Mouse (Mus musculus): ENCODE data around the gene Zfp748. TPM values are rescaled to one million over a fixed set of nuclear protein-coding genes. Genes with fewer than 3 reads are reported as not detected.
A peak's percentile ranks its signal among the peaks of the same experiment; 100 is the strongest.

Zfp748 gene
- polyA plus RNA-seq, 1 experiment from 2014 or later, result 19.2 TPM

- no peaks in the 10 kb centered on the region for H3K36me3 ChIP-seq (ENCODE audit: control insufficient read depth, insufficient read depth, low read length)
- DNase-seq (ENCODE audit: low spot score) (peak; percentile 80), ATAC-seq (replicated peaks; ENCODE audit: low FRiP score) (peak; percentile 97)
- no peak within 1 kb of the TSS for H3K27ac ChIP-seq (ENCODE audit: low read depth, low read length)
- H3K9ac ChIP-seq (ENCODE audit: low read length), result peak within 1 kb of the TSS; percentile 60
- H3K4me3 ChIP-seq (ENCODE audit: low read depth, low read length), result peak within 1 kb of the TSS; percentile 52
- under 1% methylated on average over 22 of the region's 22 CpGs for WGBS
- peaks cover 4% of the 10 kb centered on the region; the same call in 1 of the 2 replicates for H3K4me1 ChIP-seq (replicated peaks; ENCODE audit: control insufficient read depth, insufficient read depth, low read length)
- H3K9me3 ChIP-seq (ENCODE audit: control insufficient read depth, low read length), result no peaks in the 10 kb centered on the region
- H3K27me3 ChIP-seq (ENCODE audit: control insufficient read depth, insufficient read depth, low read length), result no peaks in the 10 kb centered on the region
- H3K4me2 ChIP-seq (ENCODE audit: low read depth, low read length, severe bottlenecking), result peak within 1 kb of the TSS; percentile 66
Measured at GRCm38 (mm10) chr13:67500084-67500719, 53.4 kb downstream of the Zfp748 start, which contains the start of gene Zfp58. TSS of gene Zfp58 (minus strand) at chr13:67500555.

GRCm38 (mm10) chr13:67495631-67496030 lies 58.0 kb downstream of the Zfp748 start:
- ATAC-seq (replicated peaks; ENCODE audit: low FRiP score) (no peak), DNase-seq (ENCODE audit: low spot score) (no peak)
- H3K4me3 ChIP-seq (ENCODE audit: low read depth, low read length), result no peak overlapping the region
- H3K9me3 ChIP-seq (ENCODE audit: control insufficient read depth, low read length), result peaks cover 11% of the 10 kb centered on the region; the same call in 1 of the 2 replicates
- 95% methylated on average over 1 of the region's 1 CpGs for WGBS
- no peak overlapping the region for H3K4me2 ChIP-seq (ENCODE audit: low read depth, low read length, severe bottlenecking)
- no peaks in the 10 kb centered on the region for H3K27me3 ChIP-seq (ENCODE audit: control insufficient read depth, insufficient read depth, low read length)
- H3K9ac ChIP-seq (ENCODE audit: low read length), result no peak overlapping the region
- H3K27ac ChIP-seq (ENCODE audit: low read depth, low read length), result no peak overlapping the region
- peaks cover 4% of the 10 kb centered on the region; the same call in 1 of the 2 replicates for H3K4me1 ChIP-seq (replicated peaks; ENCODE audit: control insufficient read depth, insufficient read depth, low read length)
- H3K36me3 ChIP-seq (ENCODE audit: control insufficient read depth, insufficient read depth, low read length), result peaks cover 16% of the 10 kb centered on the region

Other genes starting within 250 kb of the Zfp748 start
- 0.36 and 0.56 TPM in 2 replicates for gene Zfp457, start 247.3 kb downstream of the Zfp748 start, polyA plus RNA-seq (2014; fragmentation: Nextera tagmentation; extraction: Ambion mirVana)
- gene Zfp595, start 221.3 kb downstream of the Zfp748 start, polyA plus RNA-seq (2014; fragmentation: Nextera tagmentation; extraction: Ambion mirVana), result 1.7 and 2.3 TPM in 2 replicates
- 1.6 and 2.1 TPM in 2 replicates for gene Gm28044, start 193.3 kb downstream of the Zfp748 start, polyA plus RNA-seq (2014; fragmentation: Nextera tagmentation; extraction: Ambion mirVana)
- 0.95 and 1.1 TPM in 2 replicates for gene Zfp953, start 193.2 kb downstream of the Zfp748 start, polyA plus RNA-seq (2014; fragmentation: Nextera tagmentation; extraction: Ambion mirVana)
- gene Gm28041, start 178.1 kb downstream of the Zfp748 start, polyA plus RNA-seq (2014; fragmentation: Nextera tagmentation; extraction: Ambion mirVana), result not detected in 2 replicates
- 0.79 and 0.81 TPM in 2 replicates for gene Zfp456, start 178.0 kb downstream of the Zfp748 start, polyA plus RNA-seq (2014; fragmentation: Nextera tagmentation; extraction: Ambion mirVana)
- gene Zfp429, start 154.0 kb downstream of the Zfp748 start, polyA plus RNA-seq (2014; fragmentation: Nextera tagmentation; extraction: Ambion mirVana), result 3.7 and 4.4 TPM in 2 replicates
- gene Zfp459, start 132.4 kb downstream of the Zfp748 start, polyA plus RNA-seq (2014; fragmentation: Nextera tagmentation; extraction: Ambion mirVana), result 0.56 and 0.76 TPM in 2 replicates
- 5.2 and 6.0 TPM in 2 replicates for gene Zfp874a, start 102.2 kb downstream of the Zfp748 start, polyA plus RNA-seq (2014; fragmentation: Nextera tagmentation; extraction: Ambion mirVana)
- gene Zfp874b, start 69.6 kb downstream of the Zfp748 start, polyA plus RNA-seq (2014; fragmentation: Nextera tagmentation; extraction: Ambion mirVana), result 0.79 and 0.84 TPM in 2 replicates
- 14.3 and 15.3 TPM in 2 replicates for gene Zfp58, start 53.3 kb downstream of the Zfp748 start, polyA plus RNA-seq (2014; fragmentation: Nextera tagmentation; extraction: Ambion mirVana)
- 0.19 TPM in 1 of 2 replicates, not detected in the other for gene Gm26965, start 27.7 kb downstream of the Zfp748 start, polyA plus RNA-seq (2014; fragmentation: Nextera tagmentation; extraction: Ambion mirVana)
- 27.3 and 29.5 TPM in 2 replicates for gene Zfp87, start 27.7 kb downstream of the Zfp748 start, polyA plus RNA-seq (2014; fragmentation: Nextera tagmentation; extraction: Ambion mirVana)
- 4.1 and 5.5 TPM in 2 replicates for gene Zfp729b, start 55.9 kb upstream of the Zfp748 start, polyA plus RNA-seq (2014; fragmentation: Nextera tagmentation; extraction: Ambion mirVana)
- not detected in 2 replicates for gene Gm49345, start 83.9 kb upstream of the Zfp748 start, polyA plus RNA-seq (2014; fragmentation: Nextera tagmentation; extraction: Ambion mirVana)
- gene Zfp729a, start 84.0 kb upstream of the Zfp748 start, polyA plus RNA-seq (2014; fragmentation: Nextera tagmentation; extraction: Ambion mirVana), result 3.4 and 4.5 TPM in 2 replicates
- 12.8 and 13.6 TPM in 2 replicates for gene Zfp738, start 133.2 kb upstream of the Zfp748 start, polyA plus RNA-seq (2014; fragmentation: Nextera tagmentation; extraction: Ambion mirVana)
- gene Zfp65, start 175.3 kb upstream of the Zfp748 start, polyA plus RNA-seq (2014; fragmentation: Nextera tagmentation; extraction: Ambion mirVana), result 4.9 and 5.9 TPM in 2 replicates
- gene Zfp85, start 201.4 kb upstream of the Zfp748 start, polyA plus RNA-seq (2014; fragmentation: Nextera tagmentation; extraction: Ambion mirVana), result 5.5 and 6.5 TPM in 2 replicates
- gene Zfp493, start 225.9 kb upstream of the Zfp748 start, polyA plus RNA-seq (2014; fragmentation: Nextera tagmentation; extraction: Ambion mirVana), result 4.1 and 4.9 TPM in 2 replicates